Mouse (Mus musculus) skeletal muscle tissue, adult 2 months (tissue): ENCODE data around the gene Mtmr12.

Experiments used
- DNase-seq: peaks from one replicate; pipeline ENCODE4 v3.0.0-alpha.2; 2012; ENCODE audit warnings: low read depth, low spot score

Mtmr12 gene

DNA sequence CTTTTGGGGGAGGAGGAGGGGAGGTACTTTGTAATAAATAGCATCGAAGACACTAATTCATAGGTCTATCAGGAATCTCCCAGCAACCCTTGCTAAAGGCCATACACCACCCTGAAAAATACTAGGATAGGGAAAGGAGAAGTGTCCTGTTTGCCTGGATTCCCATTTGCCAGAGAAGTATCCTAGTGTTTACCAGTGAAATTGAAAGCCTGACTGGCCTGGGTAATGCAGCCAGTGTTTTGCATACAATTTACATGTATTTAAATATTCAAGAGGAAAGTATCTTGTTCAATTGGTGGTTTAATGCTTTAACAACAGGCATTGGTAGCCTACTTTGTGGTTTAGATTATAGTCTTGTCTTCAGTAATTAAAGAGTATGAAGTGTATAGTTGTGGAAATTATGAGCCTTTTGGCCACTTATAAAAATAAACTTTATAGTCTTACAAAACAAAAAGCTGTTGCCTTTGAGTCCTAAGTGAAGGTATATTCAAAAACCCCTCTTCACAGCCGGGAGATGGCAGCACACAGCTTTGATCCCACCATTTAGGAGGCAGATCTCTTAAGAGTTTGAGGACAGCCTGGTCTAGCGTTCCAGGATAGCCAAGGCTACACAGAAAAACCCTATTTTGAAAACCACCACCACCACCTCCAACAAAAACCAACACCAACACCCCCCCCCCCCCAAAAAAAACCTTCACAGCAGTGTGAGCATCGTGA, 69.4 kb downstream of the Mtmr12 start:
- no peak for DNase-seq

- no peak for DNase-seq
These were observed 70.3 kb downstream of the Mtmr12 start for GRCm38 (mm10) chr15:12275091-12275623.

- no peak for DNase-seq
These were observed 75.0 kb downstream of the Mtmr12 start for GRCm38 (mm10) chr15:12279816-12280215.

GRCm38 (mm10) chr15:12284794-12285534, 80.1 kb downstream of the Mtmr12 start:
- peak; percentile 9 for DNase-seq

GRCm38 (mm10) chr15:12285535-12285809, 80.6 kb downstream of the Mtmr12 start:
- DNase-seq: peak; percentile 21

GRCm38 (mm10) chr15:12290330-12290729, 85.5 kb downstream of the Mtmr12 start:
- no peak for DNase-seq

DNA sequence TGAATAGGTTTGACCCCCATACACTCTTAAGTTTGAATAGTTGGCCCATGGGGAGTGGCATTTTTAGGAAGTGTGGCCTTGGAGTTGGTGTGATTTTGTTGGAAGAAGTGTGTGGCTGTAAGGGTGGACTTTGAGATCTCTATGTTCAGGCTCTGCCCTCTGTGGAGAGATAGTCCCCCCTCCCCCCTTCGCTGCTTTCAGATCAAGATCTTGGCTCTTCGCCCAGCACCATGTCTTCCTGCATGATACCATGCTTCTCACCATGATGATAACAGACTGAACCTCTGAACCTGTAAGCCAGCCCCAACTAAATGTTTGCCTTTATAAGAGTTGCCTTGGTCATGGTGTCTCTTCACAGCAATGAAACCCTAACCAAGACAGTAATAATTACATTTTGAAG, 86.9 kb downstream of the Mtmr12 start:
- DNase-seq: no peak

GRCm38 (mm10) chr15:12296228-12296627, 91.4 kb downstream of the Mtmr12 start:
- DNase-seq: no peak

GRCm38 (mm10) chr15:12298231-12298737, 93.5 kb downstream of the Mtmr12 start:
- no peak for DNase-seq

DNA sequence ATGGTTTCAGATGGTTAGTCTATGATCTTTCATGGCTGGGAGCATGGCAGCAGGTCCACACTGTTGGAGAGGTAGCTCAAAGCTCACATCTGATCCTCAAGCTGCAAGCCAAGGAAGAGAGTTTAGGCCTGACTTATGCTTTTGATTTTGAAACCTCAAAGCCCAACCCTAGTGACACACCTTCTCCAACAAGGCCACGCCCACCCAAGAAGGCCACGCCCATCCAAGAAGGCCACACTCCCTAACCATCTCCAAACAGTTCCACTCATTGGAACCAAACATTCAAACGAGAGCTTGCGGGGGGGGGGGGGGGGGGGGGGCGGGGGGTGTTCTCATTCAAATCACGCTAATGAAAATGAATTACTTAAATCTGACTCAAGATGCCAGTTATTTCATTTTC, 96.9 kb downstream of the Mtmr12 start:
- DNase-seq: no peak

DNA sequence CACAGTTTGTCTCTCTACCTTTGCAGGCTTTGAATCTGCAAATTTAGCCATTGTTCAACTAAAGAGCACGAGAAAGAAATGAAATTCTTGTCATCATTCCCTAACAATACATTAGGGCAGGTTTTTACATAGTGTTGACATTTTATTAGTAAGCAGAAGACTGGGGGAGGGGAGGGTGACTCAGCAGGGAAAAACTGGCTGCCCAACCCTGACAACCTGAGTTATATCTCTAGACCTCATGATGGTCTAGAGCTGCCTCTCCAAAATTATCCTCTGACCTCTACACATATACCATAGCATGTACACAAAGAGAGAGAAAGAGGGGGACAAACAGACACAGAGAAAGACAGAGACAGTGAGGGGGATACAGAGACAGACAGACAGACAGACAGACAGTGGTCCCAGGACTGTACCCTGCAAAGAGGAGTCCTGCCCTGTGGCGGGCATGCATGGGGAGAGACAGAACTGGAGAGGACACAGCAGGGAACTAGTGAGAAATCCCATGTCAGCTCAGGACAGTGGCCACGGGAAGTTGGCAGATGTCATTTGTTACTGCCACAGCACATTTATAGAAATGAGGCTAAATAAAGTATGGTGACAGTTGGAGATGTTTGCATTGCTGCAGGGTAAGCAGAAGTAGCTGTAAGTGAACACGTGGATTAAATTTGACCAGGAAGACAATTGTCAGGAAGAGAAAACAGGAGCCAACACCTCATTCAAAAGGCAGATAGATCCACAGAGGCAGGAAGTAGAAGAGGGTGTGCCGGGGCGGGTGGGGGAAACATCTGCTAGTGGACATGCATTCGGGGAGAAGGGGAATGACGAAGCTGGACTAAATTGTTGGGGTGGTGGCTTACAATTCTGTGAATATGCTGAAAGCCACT, 101.6 kb downstream of the Mtmr12 start:
- no peak for DNase-seq

DNA sequence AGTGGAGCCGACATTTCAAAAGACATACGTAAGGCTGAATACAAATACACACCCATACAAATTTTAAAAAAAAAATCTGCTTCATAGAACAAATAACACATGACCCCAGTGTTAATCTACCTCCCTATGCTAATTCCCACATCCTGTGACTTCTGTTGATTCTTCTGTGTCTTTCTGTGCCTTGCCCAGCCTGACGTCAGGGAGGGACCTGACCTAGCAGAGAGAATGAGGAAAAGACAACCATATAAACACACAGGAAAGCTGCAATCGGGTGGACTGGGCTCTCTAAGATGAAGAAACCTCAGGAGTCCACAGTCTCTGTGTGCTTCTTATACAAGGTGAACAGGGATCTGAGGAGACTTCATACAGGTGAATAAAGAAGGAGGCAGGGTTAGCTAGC, 102.3 kb downstream of the Mtmr12 start:
- DNase-seq: no peak

GRCm38 (mm10) chr15:12308539-12308938, 103.7 kb downstream of the Mtmr12 start:
- DNase-seq: no peak

DNA sequence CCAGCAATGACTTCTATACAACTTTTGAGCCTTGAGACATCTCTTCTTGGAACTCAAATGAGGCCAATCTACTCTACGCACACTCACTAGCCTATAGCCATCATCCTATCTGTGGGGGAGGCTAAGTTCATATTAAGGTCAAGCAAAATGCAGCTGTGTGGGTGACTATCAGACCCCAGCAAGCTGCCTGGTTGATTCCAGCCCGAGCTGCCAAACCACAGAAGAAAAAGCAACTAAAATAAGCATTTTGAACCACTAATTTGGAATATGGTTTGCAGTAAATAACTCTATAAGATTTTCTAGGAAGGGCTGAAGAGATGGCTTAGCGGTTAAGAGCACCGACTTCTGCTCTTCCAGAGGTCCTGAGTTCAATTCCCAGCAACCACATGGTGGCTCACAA, 105.8 kb downstream of the Mtmr12 start:
- no peak for DNase-seq

GRCm38 (mm10) chr15:12311465-12311864, 106.6 kb downstream of the Mtmr12 start:
- DNase-seq: no peak

GRCm38 (mm10) chr15:12313255-12313654, 108.4 kb downstream of the Mtmr12 start:
- no peak for DNase-seq

DNA sequence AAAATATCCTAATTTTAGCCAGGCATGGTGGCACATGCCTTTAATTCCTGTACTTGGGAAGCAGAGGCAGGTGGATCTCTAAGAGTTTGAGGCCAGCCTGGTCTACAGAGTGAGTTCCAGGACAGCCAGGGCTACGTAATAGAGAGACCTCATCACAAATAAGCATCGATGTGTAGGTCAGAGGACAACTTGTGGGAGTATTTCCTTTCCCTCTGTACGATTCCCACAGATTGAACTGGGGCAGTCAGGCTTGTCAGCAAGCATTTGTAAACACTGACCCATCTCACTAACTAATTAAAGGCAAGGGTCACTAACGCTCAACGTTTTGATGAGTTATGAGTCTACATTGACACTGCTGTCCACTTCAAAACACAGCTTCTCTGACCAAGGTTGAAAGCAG, 109.8 kb downstream of the Mtmr12 start:
- DNase-seq: no peak

GRCm38 (mm10) chr15:12315996-12316395, 111.2 kb downstream of the Mtmr12 start:
- DNase-seq: no peak

GRCm38 (mm10) chr15:12317290-12317689, 112.5 kb downstream of the Mtmr12 start:
- no peak for DNase-seq

- no peak for DNase-seq
These were observed 113.6 kb downstream of the Mtmr12 start for GRCm38 (mm10) chr15:12318451-12318850.

DNA sequence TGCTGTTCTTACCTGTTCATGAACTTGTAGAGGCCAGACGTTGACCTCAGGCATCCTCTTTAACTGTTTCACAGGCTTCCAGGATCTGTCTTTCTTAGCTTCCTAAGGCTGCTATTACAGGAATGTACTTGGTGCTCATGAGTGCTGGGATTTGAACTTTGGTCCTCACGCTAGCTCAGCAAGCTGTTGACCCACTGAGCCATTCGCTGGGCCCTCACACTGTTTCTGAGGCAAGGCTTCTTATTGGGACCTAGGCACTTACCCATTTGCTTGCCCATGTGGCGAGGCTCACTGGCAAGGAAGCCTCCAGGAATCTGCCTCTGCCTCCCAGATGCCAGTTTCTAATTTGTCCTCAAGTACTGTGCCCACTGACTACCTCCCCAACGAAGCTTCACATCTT, 115.1 kb downstream of the Mtmr12 start:
- DNase-seq: no peak
